Mouse (Mus musculus) myocyte (in vitro differentiated cells): ENCODE data around the gene 1700123O20Rik.

Experiments used
- CEBPB ChIP-seq: IDR thresholded peaks from 2 replicates; pipeline ENCODE4 v1.6.1; 2011; ENCODE audit warnings: mild to moderate bottlenecking, moderate library complexity; ENCODE audit not compliant: poor library complexity, insufficient read depth, severe bottlenecking
- E2F4 ChIP-seq: IDR thresholded peaks from one replicate; pipeline ENCODE4 v1.6.1; 2011; ENCODE audit warnings: mild to moderate bottlenecking, control low read depth, moderate library complexity; ENCODE audit not compliant: insufficient read depth
- MAX ChIP-seq: IDR thresholded peaks from one replicate; pipeline ENCODE4 v1.6.1; 2011; ENCODE audit warnings: low read depth, mild to moderate bottlenecking, control low read depth
- MYOD1 ChIP-seq, 3 experiments: IDR thresholded peaks; one replicate each; pipeline ENCODE4 v1.6.1; 2011; ENCODE audit warnings: control low read depth in 2 of 3, low read depth in 2 of 3, mild to moderate bottlenecking in 2 of 3, moderate library complexity in 1 of 3; ENCODE audit not compliant: insufficient read length in 2 of 3, control insufficient read depth in 1 of 3
- MYOG ChIP-seq, 3 experiments: IDR thresholded peaks; one replicate each; pipeline ENCODE4 v1.6.1; 2011; ENCODE audit warnings: control low read depth in 2 of 3, low read depth in 2 of 3, mild to moderate bottlenecking in 2 of 3; ENCODE audit not compliant: insufficient read length in 2 of 3, control insufficient read depth in 1 of 3, insufficient read depth in 1 of 3
- POLR2A ChIP-seq: IDR thresholded peaks from one replicate; pipeline ENCODE4 v1.6.1; 2011; ENCODE audit warnings: low read depth, mild to moderate bottlenecking, control low read depth, moderate library complexity; ENCODE audit not compliant: insufficient read length
- POLR2AphosphoS2 ChIP-seq: IDR thresholded peaks from one replicate; pipeline ENCODE4 v1.6.1; 2011; ENCODE audit warnings: low read depth, control low read depth; ENCODE audit not compliant: insufficient read length
- REST ChIP-seq: IDR thresholded peaks from one replicate; pipeline ENCODE4 v1.6.1; 2011; ENCODE audit warnings: mild to moderate bottlenecking, control low read depth, moderate library complexity; ENCODE audit not compliant: insufficient read depth, insufficient read length
- SRF ChIP-seq: IDR thresholded peaks from one replicate; pipeline ENCODE4 v1.6.1; 2011; ENCODE audit warnings: low read depth; ENCODE audit not compliant: control insufficient read depth, insufficient read length
- TCF12 ChIP-seq: IDR thresholded peaks from one replicate; pipeline ENCODE4 v1.6.1; 2011; ENCODE audit warnings: mild to moderate bottlenecking, control low read depth; ENCODE audit not compliant: poor library complexity, insufficient read depth, severe bottlenecking
- TCF3 ChIP-seq: IDR thresholded peaks from one replicate; pipeline ENCODE4 v1.6.1; 2011; ENCODE audit warnings: low read depth, control low read depth; ENCODE audit not compliant: insufficient read length
- USF1 ChIP-seq: IDR thresholded peaks from one replicate; pipeline ENCODE4 v1.6.1; 2011; ENCODE audit warnings: low read depth, mild to moderate bottlenecking, control low read depth, moderate library complexity

DNA sequence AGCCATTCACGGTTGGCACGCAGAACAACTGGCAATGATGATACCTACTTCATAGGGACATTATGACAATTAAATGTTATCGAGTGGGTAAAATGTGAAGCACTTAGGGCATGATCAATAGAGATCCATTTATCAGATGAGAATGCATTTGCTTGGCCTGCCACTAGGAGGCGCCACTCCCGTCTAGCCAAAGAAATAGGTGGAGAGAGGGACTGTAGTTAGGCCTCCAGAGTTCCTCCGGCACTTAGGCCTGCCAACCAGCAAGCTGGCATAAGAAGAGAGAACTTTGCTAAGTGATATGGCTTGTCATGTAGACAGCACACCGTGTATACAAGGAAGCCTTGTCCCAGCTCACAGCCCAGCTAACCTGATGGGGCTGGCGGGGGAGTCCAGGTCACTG is 49.1 kb upstream of the 1700123O20Rik start:
- TF ChIP-seq CEBPB = no peak
- TF ChIP-seq TCF12 = no peak
- TF ChIP-seq POLR2AphosphoS2 = no peak
- TF ChIP-seq POLR2A = no peak
- no peak for TF ChIP-seq MAX
- no peak for TF ChIP-seq E2F4
- no peak for TF ChIP-seq USF1
- no peak for TF ChIP-seq MYOD1 (IDR thresholded peaks at IDR 0.05; ENCODE audit: control insufficient read depth in 1 of 3, insufficient read length in 2 of 3, low read depth in 2 of 3)
- no peak for TF ChIP-seq MYOG (IDR thresholded peaks at IDR 0.05; ENCODE audit: control insufficient read depth in 1 of 3, insufficient read depth in 1 of 3, insufficient read length in 2 of 3, low read depth in 2 of 3)
- TF ChIP-seq TCF3 = no peak
- no peak for TF ChIP-seq SRF
- TF ChIP-seq REST = no peak
